Mouse (Mus musculus) forebrain, embryonic 11.5 days (tissue): ENCODE results near the gene Glt8d2. TPM values are rescaled to one million over a fixed set of nuclear protein-coding genes. Genes with fewer than 3 reads are reported as not detected.

ENCODE experiments used
- ATAC-seq: fragments of 200-750 bp; cut with Nextera tagmentation; replicated peaks from 2 replicates; pipeline ENCODE4 v1.8.0; 2017; ENCODE audit warnings: moderate TSS enrichment; ENCODE audit not compliant: low FRiP score
- DNase-seq: peaks from one replicate; pipeline ENCODE4 v3.0.0-alpha.2; 2017; ENCODE audit warnings: low spot score
- H3K27ac ChIP-seq: fragments of 300-500 bp; sonication (generic); 2 replicates; pipeline ENCODE4 v1.5.1; 2014; ENCODE audit warnings: low read depth, low read length
- H3K27me3 ChIP-seq: fragments of 300-500 bp; sonication (generic); 2 replicates; pipeline ENCODE4 v1.6.1; 2014; ENCODE audit warnings: mild to moderate bottlenecking, low read length, mixed read lengths; ENCODE audit not compliant: control insufficient read depth, insufficient read depth
- H3K36me3 ChIP-seq: fragments of 300-500 bp; sonication (generic); 2 replicates; pipeline ENCODE4 v1.6.1; 2014; ENCODE audit warnings: mild to moderate bottlenecking, low read length, moderate library complexity, mixed read lengths; ENCODE audit not compliant: control insufficient read depth, insufficient read depth
- H3K4me1 ChIP-seq: fragments of 300-500 bp; sonication (generic); replicated peaks from 2 replicates; pipeline ENCODE4 v1.6.1; 2014; ENCODE audit warnings: low read length, mixed read lengths; ENCODE audit not compliant: control insufficient read depth, insufficient read depth
- H3K4me2 ChIP-seq: fragments of 300-500 bp; sonication (generic); 2 replicates; pipeline ENCODE4 v1.6.1; 2014; ENCODE audit warnings: low read depth, mild to moderate bottlenecking, low read length, moderate library complexity, mixed read lengths; ENCODE audit not compliant: severe bottlenecking
- H3K4me3 ChIP-seq: fragments of 300-500 bp; sonication (generic); 2 replicates; pipeline ENCODE4 v1.5.1; 2014; ENCODE audit warnings: low read depth, low read length
- H3K9ac ChIP-seq: fragments of 300-500 bp; sonication (generic); 2 replicates; pipeline ENCODE4 v1.6.1; 2014; ENCODE audit warnings: low read length
- H3K9me3 ChIP-seq: fragments of 300-500 bp; sonication (generic); 2 replicates; pipeline ENCODE4 v1.6.1; 2016; ENCODE audit warnings: low read length, mixed read lengths; ENCODE audit not compliant: control insufficient read depth
- WGBS: fragments of 180-500 bp; shearing (Covaris S2); extraction: QIAGEN DNeasy Blood & Tissue Kit; methylation state at CpG from one replicate; pipeline ENCODE4 v1.1.7; 2014; 5-methylcytosine and 5-hydroxymethylcytosine counted together
- polyA plus RNA-seq: library from polyadenylated mRNA; unstranded; fragments of >200 nt; fragmentation: Nextera tagmentation; extraction: Ambion mirVana; gene quantifications from 2 replicates; pipeline ENCODE4 v1.2.1, GENCODE M21; 2014

The Glt8d2 gene
- polyA plus RNA-seq, 1 experiment from 2014 or later = 2.8 TPM

GRCm38 (mm10) chr10:82681639-82682038 is 8.8 kb downstream of the Glt8d2 start:
- no peak overlapping the region for H3K4me3 ChIP-seq
- no peaks in the 10 kb centered on the region for H3K9me3 ChIP-seq
- no peak overlapping the region for H3K27ac ChIP-seq
- H3K4me2 ChIP-seq = no peak overlapping the region
- no peak overlapping the region for H3K9ac ChIP-seq
- DNase-seq (no peak), ATAC-seq (no peak)
- no peaks in the 10 kb centered on the region for H3K4me1 ChIP-seq
- H3K27me3 ChIP-seq = no peaks in the 10 kb centered on the region
- 84% methylated on average over 7 of the region's 7 CpGs for WGBS
- H3K36me3 ChIP-seq = no peaks in the 10 kb centered on the region

- 89% methylated on average over 5 of the region's 5 CpGs for WGBS
- H3K9me3 ChIP-seq = no peaks in the 10 kb centered on the region
- no peaks in the 10 kb centered on the region for H3K4me1 ChIP-seq
- H3K27me3 ChIP-seq = no peaks in the 10 kb centered on the region
- no peak overlapping the region for H3K4me2 ChIP-seq
- H3K27ac ChIP-seq = no peak overlapping the region
- no peak overlapping the region for H3K9ac ChIP-seq
- no peak for DNase-seq
- H3K36me3 ChIP-seq = no peaks in the 10 kb centered on the region
- no peak overlapping the region for H3K4me3 ChIP-seq
- no peak for ATAC-seq
Measured at GRCm38 (mm10) chr10:82680769-82681168, 9.7 kb downstream of the Glt8d2 start.

- Histone ChIP-seq H3K27me3 (no peaks in the 10 kb centered on the region), H3K4me1 (no peaks in the 10 kb centered on the region), H3K4me3 (no peak overlapping the region), H3K9me3 (no peaks in the 10 kb centered on the region), H3K9ac (no peak overlapping the region), H3K27ac (no peak overlapping the region), H3K4me2 (no peak overlapping the region), H3K36me3 (no peaks in the 10 kb centered on the region)
- no peak for DNase-seq
- ATAC-seq = no peak
- WGBS = 83% methylated on average over 6 of the region's 6 CpGs
Measured at GRCm38 (mm10) chr10:82676949-82677348, 13.5 kb downstream of the Glt8d2 start.

GRCm38 (mm10) chr10:82670205-82670604 is 20.2 kb downstream of the Glt8d2 start:
- no peaks in the 10 kb centered on the region for H3K27me3 ChIP-seq
- no peak for DNase-seq
- H3K36me3 ChIP-seq = no peaks in the 10 kb centered on the region
- H3K27ac ChIP-seq = no peak overlapping the region
- H3K4me2 ChIP-seq = no peak overlapping the region
- no peak for ATAC-seq
- WGBS = 85% methylated on average over 6 of the region's 6 CpGs
- H3K9me3 ChIP-seq = no peaks in the 10 kb centered on the region
- H3K4me3 ChIP-seq = no peak overlapping the region
- no peaks in the 10 kb centered on the region for H3K4me1 ChIP-seq
- H3K9ac ChIP-seq = no peak overlapping the region

GRCm38 (mm10) chr10:82666436-82667234 is 23.8 kb downstream of the Glt8d2 start:
- 0 out of 2 replicates have a peak overlapping the region, but pooled peaks have one; percentile 7 for H3K9ac ChIP-seq
- H3K27me3 ChIP-seq = no peaks in the 10 kb centered on the region
- H3K9me3 ChIP-seq = no peaks in the 10 kb centered on the region
- no peaks in the 10 kb centered on the region for H3K4me1 ChIP-seq
- H3K27ac ChIP-seq = no peak overlapping the region
- 25% methylated on average over 22 of the region's 22 CpGs for WGBS
- H3K4me3 ChIP-seq = no peak overlapping the region
- peak overlapping the region; percentile 24; the same call in 1 of the 2 replicates for H3K4me2 ChIP-seq
- peak; percentile 90 for DNase-seq
- no peaks in the 10 kb centered on the region for H3K36me3 ChIP-seq
- peak; percentile 91 for ATAC-seq

- Histone ChIP-seq H3K4me2 (no peak overlapping the region), H3K27ac (no peak overlapping the region), H3K9me3 (no peaks in the 10 kb centered on the region), H3K27me3 (no peaks in the 10 kb centered on the region), H3K9ac (no peak overlapping the region), H3K4me1 (no peaks in the 10 kb centered on the region), H3K4me3 (no peak overlapping the region), H3K36me3 (no peaks in the 10 kb centered on the region)
- 62% methylated on average over 3 of the region's 3 CpGs for WGBS
- ATAC-seq (no peak), DNase-seq (no peak)
Measured at GRCm38 (mm10) chr10:82665951-82666350, 24.5 kb downstream of the Glt8d2 start.

GRCm38 (mm10) chr10:82663289-82663688 is 27.2 kb downstream of the Glt8d2 start:
- Histone ChIP-seq H3K4me1 (no peaks in the 10 kb centered on the region), H3K27me3 (no peaks in the 10 kb centered on the region), H3K27ac (no peak overlapping the region), H3K4me2 (no peak overlapping the region), H3K4me3 (no peak overlapping the region), H3K9ac (no peak overlapping the region), H3K36me3 (no peaks in the 10 kb centered on the region), H3K9me3 (no peaks in the 10 kb centered on the region)
- ATAC-seq (no peak), DNase-seq (no peak)
- WGBS = 88% methylated on average over 2 of the region's 2 CpGs

GRCm38 (mm10) chr10:82662267-82662990 is 28.0 kb downstream of the Glt8d2 start:
- no peak for ATAC-seq
- Histone ChIP-seq H3K4me1 (no peaks in the 10 kb centered on the region), H3K27me3 (no peaks in the 10 kb centered on the region), H3K9me3 (no peaks in the 10 kb centered on the region), H3K36me3 (no peaks in the 10 kb centered on the region), H3K27ac (no peak overlapping the region), H3K4me2 (no peak overlapping the region), H3K9ac (no peak overlapping the region), H3K4me3 (no peak overlapping the region)
- 88% methylated on average over 14 of the region's 14 CpGs for WGBS
- DNase-seq = no peak
